Mouse (Mus musculus): ENCODE measurements at regions not wholly inside any gene's neighbourhood (a gene's known extent, or its start where the extent isn't known, plus 50 kb on each side); places are given as distances from the start of the nearest gene placed in this dataset.

DNA sequence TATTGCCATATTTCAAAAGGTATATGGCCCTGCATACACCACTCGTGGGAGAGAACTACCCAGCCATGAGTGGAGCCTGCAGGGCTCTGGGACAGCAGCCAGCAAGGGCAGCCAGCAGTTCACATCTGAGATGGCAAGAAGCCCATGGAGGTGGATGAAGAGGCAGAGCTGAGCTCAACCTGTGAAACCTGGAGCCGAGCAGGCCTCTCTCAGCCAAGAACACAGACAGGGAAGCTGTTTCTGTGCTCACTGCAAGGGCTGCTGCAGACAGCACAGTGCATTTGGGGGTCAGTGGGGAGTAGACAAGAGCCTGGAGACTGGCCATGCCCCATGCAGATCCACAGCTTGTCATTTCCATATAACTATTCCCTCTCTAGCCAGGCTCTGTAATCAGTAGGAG is 173.4 kb downstream of the Rab28 start:
- TF ChIP-seq CTCF (conservative IDR thresholded peaks at IDR 0.05; ENCODE audit: insufficient read depth, insufficient read length, low read depth, low read length) (no peak), POLR2A (IDR thresholded peaks at IDR 0.05; ENCODE audit: low read depth, low read length) (no peak)
- Histone ChIP-seq H3K4me3 (ENCODE audit: insufficient read depth, low read depth, low read length) (no peak overlapping the region), H3K4me1 (ENCODE audit: control insufficient read depth, insufficient read depth, low read length) (no peaks in the 10 kb centered on the region), H3K27me3 (replicated peaks; ENCODE audit: control insufficient read depth, insufficient read depth, low read length) (no peaks in the 10 kb centered on the region), H3K36me3 (ENCODE audit: control insufficient read depth, insufficient read depth, low read length) (no peaks in the 10 kb centered on the region), H3K27ac (ENCODE audit: insufficient read depth, low read depth, low read length) (no peak overlapping the region)
- DNase-seq, result peak; percentile 71
- 27% methylated on average over 2 of the region's 2 CpGs for WGBS
